Mouse (Mus musculus) liver, embryonic 11.5 days (tissue): Measurements from ENCODE around the gene Zcchc17. TPM values are rescaled to one million over a fixed set of nuclear protein-coding genes. Genes with fewer than 3 reads are reported as not detected.
A peak's percentile ranks its signal among the peaks of the same experiment; 100 is the strongest.

Source experiments
- ATAC-seq: fragments of 200-750 bp; cut with Nextera tagmentation; replicated peaks from 2 replicates; pipeline ENCODE4 v1.8.0; 2017; ENCODE audit warnings: moderate number of reproducible peaks, mild to moderate bottlenecking, moderate TSS enrichment, moderate library complexity; ENCODE audit not compliant: low FRiP score
- DNase-seq: peaks from one replicate; pipeline ENCODE4 v3.0.0-alpha.2; 2017; ENCODE audit warnings: low spot score
- H3K27ac ChIP-seq: fragments of 300-500 bp; sonication (generic); 2 replicates; pipeline ENCODE4 v1.5.1; 2014; ENCODE audit warnings: mild to moderate bottlenecking, low read depth, low read length, control low read depth
- H3K27me3 ChIP-seq: fragments of 300-500 bp; sonication (generic); replicated peaks from 2 replicates; pipeline ENCODE4 v1.6.1; 2014; ENCODE audit warnings: low read length, mixed read lengths; ENCODE audit not compliant: control insufficient read depth, insufficient read depth
- H3K36me3 ChIP-seq: fragments of 300-500 bp; sonication (generic); 2 replicates; pipeline ENCODE4 v1.6.1; 2014; ENCODE audit warnings: mild to moderate bottlenecking, low read length, moderate library complexity, mixed read lengths; ENCODE audit not compliant: control insufficient read depth, insufficient read depth
- H3K4me1 ChIP-seq: fragments of 300-500 bp; sonication (generic); replicated peaks from 2 replicates; pipeline ENCODE4 v1.6.1; 2014; ENCODE audit warnings: low read length, mixed read lengths; ENCODE audit not compliant: control insufficient read depth, insufficient read depth
- H3K4me2 ChIP-seq: fragments of 300-500 bp; sonication (generic); 2 replicates; pipeline ENCODE4 v1.6.1; 2014; ENCODE audit warnings: mild to moderate bottlenecking, control low read depth, moderate library complexity
- H3K4me3 ChIP-seq: fragments of 300-500 bp; sonication (generic); 2 replicates; pipeline ENCODE4 v1.5.1; 2014; ENCODE audit warnings: low read depth, low read length, control low read depth
- H3K9ac ChIP-seq: fragments of 300-500 bp; sonication (generic); 2 replicates; pipeline ENCODE4 v1.6.1; 2014; ENCODE audit warnings: low read depth, low read length, control low read depth
- H3K9me3 ChIP-seq: fragments of 300-500 bp; sonication (generic); 2 replicates; pipeline ENCODE4 v1.6.1; 2016; ENCODE audit warnings: low read length, inconsistent platforms, mixed read lengths; ENCODE audit not compliant: control insufficient read depth
- WGBS: fragments of 180-500 bp; shearing (Covaris S2); extraction: QIAGEN DNeasy Blood & Tissue Kit; methylation state at CpG from one replicate; pipeline ENCODE4 v1.1.7; 2014; 5-methylcytosine and 5-hydroxymethylcytosine counted together
- polyA plus RNA-seq: library from polyadenylated mRNA; unstranded; fragments of >200 nt; fragmentation: Nextera tagmentation; extraction: Ambion mirVana; gene quantifications from 2 replicates; pipeline ENCODE4 v1.2.1, GENCODE M21; 2014

Gene Zcchc17
- polyA plus RNA-seq, 1 experiment from 2014 or later = 65.0 TPM

GRCm38 (mm10) chr4:130323607-130324006 is 36.1 kb downstream of the Zcchc17 start:
- H3K36me3 ChIP-seq = peaks cover 31% of the 10 kb centered on the region
- H3K4me3 ChIP-seq = no peak overlapping the region
- DNase-seq = no peak
- no peak overlapping the region for H3K27ac ChIP-seq
- no peak overlapping the region for H3K4me2 ChIP-seq
- ATAC-seq = no peak
- 82% methylated on average over 5 of the region's 5 CpGs for WGBS
- no peaks in the 10 kb centered on the region for H3K9me3 ChIP-seq
- H3K27me3 ChIP-seq = no peaks in the 10 kb centered on the region
- peaks cover 6% of the 10 kb centered on the region for H3K4me1 ChIP-seq
- H3K9ac ChIP-seq = no peak overlapping the region

- WGBS = 46% methylated on average over 1 of the region's 1 CpGs
These were observed 36.6 kb downstream of the Zcchc17 start for GRCm38 (mm10) chr4:130323165-130323564.

GRCm38 (mm10) chr4:130322567-130322966 is 37.2 kb downstream of the Zcchc17 start:
- ATAC-seq (no peak), DNase-seq (no peak)
- Histone ChIP-seq H3K27me3 (no peaks in the 10 kb centered on the region), H3K9me3 (no peaks in the 10 kb centered on the region), H3K9ac (no peak overlapping the region), H3K27ac (no peak overlapping the region), H3K4me2 (no peak overlapping the region), H3K4me3 (no peak overlapping the region), H3K4me1 (peaks cover 6% of the 10 kb centered on the region), H3K36me3 (peaks cover 28% of the 10 kb centered on the region)
- 81% methylated on average over 7 of the region's 7 CpGs for WGBS

More at GRCm38 (mm10) chr4:130323165-130323564, 36.6 kb downstream of the Zcchc17 start:
- Histone ChIP-seq H3K9me3 (no peaks in the 10 kb centered on the region), H3K27ac (no peak overlapping the region), H3K36me3 (peaks cover 31% of the 10 kb centered on the region), H3K4me1 (peaks cover 6% of the 10 kb centered on the region), H3K9ac (no peak overlapping the region), H3K4me2 (no peak overlapping the region), H3K4me3 (no peak overlapping the region), H3K27me3 (no peaks in the 10 kb centered on the region)
- DNase-seq (no peak), ATAC-seq (no peak)

- Histone ChIP-seq H3K4me1 (peaks cover 6% of the 10 kb centered on the region), H3K4me3 (no peak overlapping the region), H3K4me2 (no peak overlapping the region), H3K9ac (peak overlapping the region; percentile 30; the same call in 1 of the 2 replicates), H3K9me3 (no peaks in the 10 kb centered on the region), H3K36me3 (peaks cover 25% of the 10 kb centered on the region), H3K27me3 (no peaks in the 10 kb centered on the region), H3K27ac (no peak overlapping the region)
- ATAC-seq (peak; percentile 76), DNase-seq (no peak)
- 80% methylated on average over 7 of the region's 7 CpGs for WGBS
These were observed 38.1 kb downstream of the Zcchc17 start for GRCm38 (mm10) chr4:130321640-130322039.

- WGBS = 82% methylated on average over 7 of the region's 7 CpGs
- peaks cover 6% of the 10 kb centered on the region for H3K4me1 ChIP-seq
These were observed 40.2 kb downstream of the Zcchc17 start for GRCm38 (mm10) chr4:130319564-130319963.

GRCm38 (mm10) chr4:130318122-130318521 is 41.6 kb downstream of the Zcchc17 start:
- WGBS = 75% methylated on average over 3 of the region's 3 CpGs

More at GRCm38 (mm10) chr4:130319564-130319963, 40.2 kb downstream of the Zcchc17 start:
- no peak for DNase-seq
- H3K4me2 ChIP-seq = no peak overlapping the region
- H3K36me3 ChIP-seq = peaks cover 21% of the 10 kb centered on the region
- no peaks in the 10 kb centered on the region for H3K9me3 ChIP-seq
- no peak overlapping the region for H3K4me3 ChIP-seq
- ATAC-seq = no peak
- no peaks in the 10 kb centered on the region for H3K27me3 ChIP-seq
- H3K9ac ChIP-seq = no peak overlapping the region
- no peak overlapping the region for H3K27ac ChIP-seq

GRCm38 (mm10) chr4:130316691-130317090 is 43.1 kb downstream of the Zcchc17 start:
- Histone ChIP-seq H3K27ac (no peak overlapping the region), H3K9ac (no peak overlapping the region), H3K36me3 (peaks cover 11% of the 10 kb centered on the region; the same call in 1 of the 2 replicates), H3K4me3 (no peak overlapping the region), H3K4me2 (no peak overlapping the region), H3K4me1 (peaks cover 2% of the 10 kb centered on the region), H3K27me3 (no peaks in the 10 kb centered on the region), H3K9me3 (no peaks in the 10 kb centered on the region)
- ATAC-seq (no peak), DNase-seq (no peak)
- WGBS = 84% methylated on average over 10 of the region's 10 CpGs

More at GRCm38 (mm10) chr4:130318122-130318521, 41.6 kb downstream of the Zcchc17 start:
- H3K4me1 ChIP-seq = peaks cover 6% of the 10 kb centered on the region
- no peaks in the 10 kb centered on the region for H3K27me3 ChIP-seq
- H3K27ac ChIP-seq = no peak overlapping the region
- H3K4me2 ChIP-seq = no peak overlapping the region
- peaks cover 14% of the 10 kb centered on the region for H3K36me3 ChIP-seq
- no peak overlapping the region for H3K9ac ChIP-seq
- no peak overlapping the region for H3K4me3 ChIP-seq
- no peaks in the 10 kb centered on the region for H3K9me3 ChIP-seq
- DNase-seq (no peak), ATAC-seq (no peak)

GRCm38 (mm10) chr4:130315771-130316527 is 43.8 kb downstream of the Zcchc17 start:
- WGBS = 83% methylated on average over 13 of the region's 13 CpGs
- Histone ChIP-seq H3K9me3 (no peaks in the 10 kb centered on the region), H3K9ac (no peak overlapping the region), H3K27me3 (no peaks in the 10 kb centered on the region), H3K4me3 (no peak overlapping the region), H3K36me3 (peaks cover 9% of the 10 kb centered on the region; the same call in 1 of the 2 replicates), H3K4me1 (no peaks in the 10 kb centered on the region), H3K27ac (no peak overlapping the region), H3K4me2 (no peak overlapping the region)
- no peak for DNase-seq
- no peak for ATAC-seq

- H3K4me1 ChIP-seq = peaks cover 3% of the 10 kb centered on the region; the same call in 1 of the 2 replicates
- H3K9ac ChIP-seq = no peak overlapping the region
- H3K4me3 ChIP-seq = no peak overlapping the region
- ATAC-seq = no peak
- H3K27ac ChIP-seq = no peak overlapping the region
- WGBS = 88% methylated on average over 4 of the region's 4 CpGs
- H3K27me3 ChIP-seq = peaks cover 19% of the 10 kb centered on the region
- DNase-seq = no peak
- H3K36me3 ChIP-seq = peaks cover 9% of the 10 kb centered on the region; the same call in 1 of the 2 replicates
- H3K4me2 ChIP-seq = no peak overlapping the region
- no peaks in the 10 kb centered on the region for H3K9me3 ChIP-seq
These were observed 46.2 kb downstream of the Zcchc17 start for GRCm38 (mm10) chr4:130313552-130313951.
